Mouse (Mus musculus) embryonic stem cell, embryonic (primary cell): ENCODE measurements at regions not wholly inside any gene's neighbourhood (a gene's known extent, or its start where the extent isn't known, plus 50 kb on each side); places are given as distances from the start of the nearest gene placed in this dataset.

Experiments
- CTCF ChIA-PET, 4 experiments: fragments of 300-600 bp in 2 of 4; fragments of 350-600 bp in 2 of 4; sonication (Branson Sonifier 250); formaldehyde crosslinking; loops; one replicate each; lab custom pipeline; 2022; ENCODE audit warnings: inconsistent platforms in 2 of 4; lab: Charles Lee
- POLR2A ChIA-PET, 4 experiments: fragments of 300-600 bp in 2 of 4; fragments of 350-600 bp in 2 of 4; sonication (Branson Sonifier 250); formaldehyde crosslinking; loops; one replicate each; lab custom pipeline; 2022; ENCODE audit warnings: antibody characterized with exemption in 4 of 4, inconsistent platforms in 1 of 4; lab: Charles Lee

- ChIA-PET CTCF (interaction anchor here in 3 of 4 experiments (0.6 to 1.0 kb wide), 11 partner anchors 9 to 1378 kb away, joined by 3 to 7 read pairs (median 5); partner anchors contain the start of gene Tfap2c (in 1 of the 3)), POLR2A (interaction anchor here in 2 of 4 experiments (0.6 to 2.3 kb wide), 8 partner anchors 8 to 469 kb away, joined by 3 to 8 read pairs (median 4); no protein-coding TSS in a partner anchor)
Observed at GRCm38 (mm10) chr2:172663681-172664080, 114.3 kb downstream of the Tfap2c start.

DNA sequence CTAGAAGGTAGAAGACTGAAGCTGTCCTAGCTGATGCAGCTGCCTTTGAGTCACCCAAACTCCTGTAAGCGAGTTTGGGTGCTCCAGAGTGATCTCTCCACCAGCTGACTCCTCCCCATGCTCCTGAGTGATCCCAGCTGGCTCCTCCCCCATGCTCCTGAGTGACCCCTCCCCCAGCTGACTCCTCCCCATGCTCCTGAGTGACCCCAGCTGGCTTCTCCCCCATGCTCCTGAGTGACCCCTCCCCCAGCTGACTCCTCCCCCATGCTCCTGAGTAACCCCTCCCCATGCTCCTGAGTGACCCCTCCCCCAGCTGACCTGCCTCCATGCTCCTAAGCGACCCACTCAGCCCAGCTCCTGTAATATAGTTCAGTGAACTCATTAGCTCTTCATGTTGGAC is 123.7 kb downstream of the Tfap2c start:
- CTCF ChIA-PET, result interaction anchor here (0.5 to 1.8 kb wide), 15 partner anchors 10 to 1862 kb away, joined by 3 to 8 read pairs (median 3); no protein-coding TSS in a partner anchor
- POLR2A ChIA-PET, result interaction anchor here (0.6 to 2.1 kb wide), 15 partner anchors 9 to 328 kb away, joined by 3 to 8 read pairs (median 3); partner anchors contain the start of gene Rtf2 (in 1 of the 4)

- ChIA-PET POLR2A (interaction anchor here in 1 of 4 experiments (1.0 kb wide), 1 partner anchor 52 kb away, joined by 3 read pairs; no protein-coding TSS in a partner anchor), CTCF (interaction anchor here in 3 of 4 experiments (0.8 to 1.1 kb wide), 3 partner anchors 12 to 81 kb away, joined by 3 to 5 read pairs (median 3); no protein-coding TSS in a partner anchor)
Observed at GRCm38 (mm10) chr2:172674641-172675040, 125.2 kb downstream of the Tfap2c start.

DNA sequence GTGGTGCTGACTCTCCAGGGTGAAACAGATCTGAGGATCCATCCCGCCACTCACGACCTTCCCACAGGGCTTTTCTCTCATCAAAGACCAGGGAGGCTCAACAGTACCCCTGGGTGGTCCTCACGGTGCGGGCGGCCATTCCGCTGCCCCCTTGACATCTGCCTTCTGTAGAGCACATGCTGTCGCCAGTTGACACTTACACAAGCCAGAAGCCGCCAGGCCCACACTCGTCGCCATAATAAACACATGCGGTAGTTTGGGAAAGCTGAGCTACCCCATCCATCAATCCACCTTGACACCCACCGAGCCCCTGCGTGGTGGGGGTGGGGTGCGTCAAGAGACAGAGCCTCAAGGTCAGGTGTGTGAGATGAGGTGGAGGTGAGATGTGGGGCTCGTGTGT is 125.7 kb downstream of the Tfap2c start:
- ChIA-PET POLR2A (interaction anchor here in 2 of 4 experiments (1.0 to 1.3 kb wide), 2 partner anchors 11 to 52 kb away, joined by 3 to 5 read pairs; no protein-coding TSS in a partner anchor), CTCF (interaction anchor here in 1 of 4 experiments (1.1 kb wide), 1 partner anchor 13 kb away, joined by 5 read pairs; no protein-coding TSS in a partner anchor)

DNA sequence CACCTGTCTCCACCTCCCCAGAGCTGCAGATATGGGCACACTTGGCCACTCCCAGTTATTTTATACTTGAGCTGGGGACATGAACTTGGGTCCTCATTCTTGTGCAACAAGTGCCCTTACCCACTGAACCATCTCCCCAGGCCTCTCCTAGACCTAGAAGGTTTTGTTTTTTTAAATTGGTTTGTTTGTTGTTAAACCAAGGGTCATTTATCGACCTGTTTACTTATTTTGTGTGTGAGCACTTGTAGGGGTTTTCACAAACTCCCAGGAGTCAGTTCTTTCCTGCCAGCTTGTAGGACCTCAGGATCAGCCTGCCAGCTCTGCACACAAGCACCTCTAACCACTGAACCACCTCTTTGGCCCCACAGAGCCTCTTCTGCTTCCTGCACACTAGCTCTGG is 140.8 kb downstream of the Tfap2c start:
- POLR2A ChIA-PET, result no interaction called here
- CTCF ChIA-PET, result interaction anchor here in 1 of 4 experiments (1.1 kb wide), 1 partner anchor 215 kb away, joined by 3 read pairs; no protein-coding TSS in a partner anchor

GRCm38 (mm10) chr2:172690931-172691651 is 141.7 kb downstream of the Tfap2c start:
- ChIA-PET POLR2A (interaction anchor here in 2 of 4 experiments (0.6 to 0.7 kb wide), 2 partner anchors 287 to 581 kb away, joined by 3 read pairs; no protein-coding TSS in a partner anchor), CTCF (interaction anchor here in 2 of 4 experiments (0.6 to 1.1 kb wide), 3 partner anchors 216 to 1743 kb away, joined by 3 to 11 read pairs (median 7); no protein-coding TSS in a partner anchor)

DNA sequence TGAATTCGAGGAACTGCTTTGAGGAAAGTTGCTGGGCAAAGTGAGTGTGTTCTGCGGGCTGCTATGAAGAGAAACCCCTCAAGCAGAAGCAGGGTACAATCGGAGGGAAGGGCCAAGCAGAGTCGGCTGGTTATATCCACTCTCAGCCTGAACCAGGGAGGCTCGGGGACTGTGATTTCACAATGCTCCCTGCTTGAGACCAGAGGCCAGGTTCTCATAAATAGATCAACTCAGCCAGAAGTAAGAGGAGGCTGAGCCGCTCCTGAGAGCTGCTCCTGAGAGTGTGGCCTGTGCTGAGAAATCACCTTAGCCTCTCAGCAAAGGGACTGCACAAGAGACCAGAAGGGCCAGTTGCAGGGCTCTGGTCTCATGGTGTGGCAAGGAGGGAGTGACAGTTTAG is 149.6 kb downstream of the Tfap2c start:
- ChIA-PET POLR2A (interaction anchor here in 1 of 4 experiments (0.7 to 0.8 kb wide), 2 partner anchors 83 to 1389 kb away, joined by 3 to 4 read pairs; no protein-coding TSS in a partner anchor), CTCF (no interaction called here)

- ChIA-PET POLR2A (no interaction called here), CTCF (no interaction called here)
Observed at GRCm38 (mm10) chr2:172699654-172700053, 150.3 kb downstream of the Tfap2c start.

DNA sequence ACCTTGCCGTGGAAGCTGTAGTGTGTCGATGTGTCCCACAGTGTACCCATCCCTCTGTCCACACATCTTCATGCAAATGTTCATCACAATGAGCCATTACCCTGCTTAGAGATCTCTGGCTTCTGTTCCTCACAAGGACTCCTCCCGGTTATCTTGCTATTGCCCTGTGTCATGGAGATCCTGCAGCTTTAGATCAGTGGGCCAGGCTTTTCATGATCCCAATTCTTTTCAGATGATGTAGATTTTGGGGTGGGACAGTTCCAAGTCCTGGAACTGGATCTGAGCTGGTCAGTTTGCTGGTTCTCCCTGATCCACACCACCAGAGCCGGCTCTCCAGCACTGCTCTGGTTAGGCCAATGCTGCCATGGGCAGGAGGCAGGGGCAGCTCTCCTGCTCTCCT is 161.2 kb downstream of the Tfap2c start:
- ChIA-PET POLR2A (interaction anchor here in 2 of 4 experiments (0.6 to 1.3 kb wide), 6 partner anchors 22 to 134 kb away, joined by 3 to 7 read pairs (median 4); no protein-coding TSS in a partner anchor), CTCF (interaction anchor here in 2 of 4 experiments (0.6 to 1.3 kb wide), 3 partner anchors 31 to 57 kb away, joined by 3 to 7 read pairs (median 5); no protein-coding TSS in a partner anchor)

DNA sequence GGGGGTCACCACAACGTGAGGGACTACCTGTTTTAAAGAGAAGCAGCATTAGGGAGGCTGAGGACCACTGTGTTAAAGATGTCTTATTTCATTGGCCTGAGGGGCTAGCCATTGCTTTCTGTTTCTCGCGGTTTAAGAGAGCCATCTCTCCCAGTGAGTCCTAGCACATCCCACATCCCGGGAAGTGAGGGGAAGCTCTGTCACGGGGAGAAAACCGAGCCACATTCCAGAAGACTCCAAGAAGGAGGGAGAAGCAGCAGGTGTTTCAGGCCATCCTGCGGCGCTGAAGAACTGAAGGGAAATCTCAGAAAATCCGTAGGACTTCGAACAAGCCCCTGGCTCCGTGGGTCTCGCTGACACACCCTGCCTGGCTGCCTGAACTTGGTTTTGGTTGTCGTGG is 177.3 kb downstream of the Tfap2c start:
- CTCF ChIA-PET, result no interaction called here
- POLR2A ChIA-PET, result interaction anchor here in 1 of 4 experiments (0.9 kb wide), 1 partner anchor 52 kb away, joined by 3 read pairs; no protein-coding TSS in a partner anchor

GRCm38 (mm10) chr2:172727576-172727975 is 178.2 kb downstream of the Tfap2c start:
- ChIA-PET CTCF (no interaction called here), POLR2A (no interaction called here)

- POLR2A ChIA-PET, result no interaction called here
- CTCF ChIA-PET, result no interaction called here
Observed at GRCm38 (mm10) chr2:172728240-172728821, 178.9 kb downstream of the Tfap2c start.

GRCm38 (mm10) chr2:172729151-172729550 is 179.8 kb downstream of the Tfap2c start:
- CTCF ChIA-PET, result interaction anchor here in 1 of 4 experiments (0.7 kb wide), 1 partner anchor 29 kb away, joined by 6 read pairs; no protein-coding TSS in a partner anchor
- POLR2A ChIA-PET, result interaction anchor here in 2 of 4 experiments (0.6 to 0.7 kb wide), 2 partner anchors 53 to 134 kb away, joined by 3 to 4 read pairs; no protein-coding TSS in a partner anchor

DNA sequence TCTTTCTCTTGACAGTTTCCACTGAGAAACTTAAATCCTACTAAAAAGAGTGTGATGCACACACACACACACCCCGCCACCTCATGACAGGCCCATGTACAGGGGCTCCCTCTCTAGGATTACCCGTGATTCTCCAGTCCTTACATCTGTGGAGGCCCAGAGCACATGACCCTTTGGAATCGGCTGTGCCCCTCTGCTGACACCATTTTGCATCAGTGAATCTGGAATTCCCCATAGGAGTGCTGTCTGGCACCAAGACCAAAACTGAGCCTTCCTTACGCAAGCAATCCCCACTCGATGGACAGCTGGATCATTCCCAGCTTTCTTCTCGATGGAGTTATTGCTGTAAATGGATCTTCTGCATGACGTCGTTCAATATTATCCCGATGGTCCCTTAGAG is 180.3 kb downstream of the Tfap2c start:
- POLR2A ChIA-PET, result no interaction called here
- CTCF ChIA-PET, result no interaction called here

DNA sequence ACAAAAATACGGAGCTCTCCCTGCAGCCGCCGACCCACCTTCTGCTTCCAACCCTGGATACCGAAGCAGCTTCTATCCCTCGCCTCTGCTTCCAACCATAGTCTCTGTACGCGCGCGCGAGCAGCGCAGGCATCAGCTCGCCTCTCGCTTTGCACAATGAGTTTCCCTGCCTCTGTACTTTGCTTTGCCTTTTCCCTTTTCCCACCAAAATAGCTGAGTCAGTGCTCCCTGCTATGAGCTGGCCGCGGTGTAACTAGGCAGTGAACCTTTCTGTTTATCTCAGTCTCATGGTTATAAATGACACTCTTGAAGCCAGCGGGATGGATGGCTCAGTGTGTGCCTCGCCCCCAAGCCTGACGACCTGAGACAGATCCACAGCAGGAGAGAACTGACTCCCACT is 182.0 kb downstream of the Tfap2c start:
- CTCF ChIA-PET, result interaction anchor here in 2 of 4 experiments (0.6 to 1.4 kb wide), 3 partner anchors 29 to 537 kb away, joined by 3 read pairs; no protein-coding TSS in a partner anchor
- POLR2A ChIA-PET, result interaction anchor here in 2 of 4 experiments (0.7 to 2.9 kb wide), 3 partner anchors 24 to 361 kb away, joined by 3 to 11 read pairs (median 5); partner anchors contain the start of genes Aurka (in 1 of the 2) and Cstf1 (in 1 of the 2)

- POLR2A ChIA-PET, result interaction anchor here (0.6 to 2.9 kb wide), 14 partner anchors 16 to 362 kb away, joined by 3 to 11 read pairs (median 4); partner anchors contain the start of genes Aurka (in 1 of the 4) and Cstf1 (in 1 of the 4)
- CTCF ChIA-PET, result interaction anchor here in 2 of 4 experiments (0.6 to 1.5 kb wide), 6 partner anchors 30 to 357 kb away, joined by 3 to 5 read pairs (median 3); no protein-coding TSS in a partner anchor
Observed at GRCm38 (mm10) chr2:172732453-172733210, 183.2 kb downstream of the Tfap2c start.

DNA sequence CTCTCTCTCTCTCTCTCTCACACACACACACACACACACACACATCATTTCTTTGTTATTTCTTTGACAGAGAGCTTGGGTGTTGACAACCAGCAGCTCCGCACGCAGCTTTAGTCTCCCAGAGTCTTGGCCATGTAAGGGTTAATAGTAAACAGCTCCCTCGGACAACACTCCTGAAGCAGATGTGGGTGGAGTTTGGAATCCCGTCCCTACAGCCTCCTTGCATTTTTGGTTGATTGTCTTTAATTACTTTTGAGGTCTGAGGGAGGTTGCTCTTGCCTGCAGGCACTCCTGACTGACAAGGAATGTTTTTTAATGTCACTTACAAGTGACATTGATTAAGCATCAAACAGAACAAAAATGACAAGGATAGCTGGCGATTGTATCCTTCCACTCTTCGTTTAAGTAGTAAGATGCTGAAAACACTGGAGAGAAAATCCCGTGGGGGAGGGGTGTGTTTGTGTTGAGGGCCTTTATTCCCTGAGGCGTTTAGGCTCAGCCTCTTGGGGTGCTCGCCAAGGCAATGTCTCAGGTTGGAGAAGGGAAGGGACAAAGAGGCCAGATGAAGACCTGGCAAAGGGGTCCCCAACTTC is 184.1 kb downstream of the Tfap2c start:
- CTCF ChIA-PET, result interaction anchor here in 2 of 4 experiments (0.6 to 1.5 kb wide), 7 partner anchors 25 to 356 kb away, joined by 3 read pairs; no protein-coding TSS in a partner anchor
- POLR2A ChIA-PET, result interaction anchor here (0.7 to 2.9 kb wide), 11 partner anchors 17 to 212 kb away, joined by 3 to 11 read pairs (median 3); no protein-coding TSS in a partner anchor
